Mouse (Mus musculus): ENCODE results near the gene Sgcb.

DNA sequence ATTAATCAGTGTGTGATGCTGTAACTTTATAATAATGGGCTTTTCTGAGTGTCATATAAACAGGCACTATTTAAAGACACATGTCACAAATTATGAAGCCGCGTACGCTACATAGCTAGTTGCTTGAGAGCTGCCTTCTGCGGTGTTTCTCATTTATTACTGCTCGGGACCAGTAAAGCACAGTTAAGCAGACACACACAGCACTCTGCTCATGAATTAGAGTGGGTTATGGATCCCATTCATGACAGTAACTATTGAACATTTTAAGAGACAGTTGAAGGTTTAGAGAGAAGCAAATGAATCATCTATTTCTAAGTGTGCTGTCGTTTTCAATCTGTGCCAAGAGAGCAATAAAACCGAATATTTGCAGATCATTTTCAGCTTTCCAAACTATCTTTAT lies 20.7 kb downstream of the Sgcb start:
- TF ChIP-seq ZC3H11A (IDR thresholded peaks at IDR 0.05; ENCODE audit: borderline replicate concordance, low read depth, low read length) (no peak), CHD2 (IDR thresholded peaks at IDR 0.05; ENCODE audit: low read depth, low read length) (no peak), MAFK (IDR thresholded peaks at IDR 0.05; ENCODE audit: insufficient read depth, low read depth, low read length) (no peak), HCFC1 (IDR thresholded peaks at IDR 0.05; ENCODE audit: borderline replicate concordance, insufficient read depth, low read length) (no peak), ZNF384 (IDR thresholded peaks at IDR 0.05; ENCODE audit: low read depth, low read length) (no peak)

Data from ES-E14 (cell line).